Mouse (Mus musculus): ENCODE data around the gene Chfr. TPM values are rescaled to one million over a fixed set of nuclear protein-coding genes. Genes with fewer than 3 reads are reported as not detected.

Gene Chfr
- total RNA-seq, 4 experiments from 2014 or later: 46.2 to 67.9 (median 48.7) TPM

Other genes with a start within 250 kb of the Chfr start
- 10 to 100 TPM; 36.1 to 51.0 (median 44.2) TPM for gene Gm15446, start 212.4 kb upstream of the Chfr start, total RNA-seq (2022)
- gene Zfp932, start 139.3 kb upstream of the Chfr start, total RNA-seq (2022): 10 to 100 TPM; 50.8 to 76.7 (median 63.9) TPM
- 10 to 100 TPM in 2 of 4 experiments, 1 to 10 TPM in 2; 4.8 to 15.5 (median 11.4) TPM for gene Gm17655, start 63.3 kb upstream of the Chfr start, total RNA-seq (2022)
- gene Gm35315, start 41.4 kb upstream of the Chfr start, total RNA-seq (2022): 1 to 10 TPM in 1 of 4 experiments, under 1 TPM in 3; 0.35 to 1.0 (median 0.68) TPM
- 1 to 10 TPM; 4.7 to 7.2 (median 5.7) TPM for gene Plcxd1, start 35.9 kb upstream of the Chfr start, total RNA-seq (2022)
- gene Gtpbp6, start 27.6 kb upstream of the Chfr start, total RNA-seq (2022): 10 to 100 TPM; 83.8 to 92.2 (median 89.3) TPM
- gene Zfp605, start 25.8 kb upstream of the Chfr start, total RNA-seq (2022): 10 to 100 TPM; 14.4 to 18.4 (median 16.9) TPM
- 10 to 100 TPM; 49.5 to 52.7 (median 50.6) TPM for gene Golga3, start 40.9 kb downstream of the Chfr start, total RNA-seq (2022)
- 10 to 100 TPM; 37.4 to 49.0 (median 41.3) TPM for gene Ankle2, start 95.2 kb downstream of the Chfr start, total RNA-seq (2022)
- gene Pgam5, start 134.1 kb downstream of the Chfr start, total RNA-seq (2022): 10 to 100 TPM; 52.1 to 57.2 (median 54.9) TPM
- gene Pxmp2, start 150.3 kb downstream of the Chfr start, total RNA-seq (2022): 1 to 10 TPM; 8.3 to 9.5 (median 8.8) TPM
- gene Pole, start 150.5 kb downstream of the Chfr start, total RNA-seq (2022): 1 to 10 TPM; 1.4 to 2.2 (median 2.1) TPM
- under 1 TPM in 3 of 4 experiments, not detected in 1; 0.21 to 0.39 (median 0.27) TPM for gene P2rx2, start 207.4 kb downstream of the Chfr start, total RNA-seq (2022)
- gene Lrcol1, start 208.9 kb downstream of the Chfr start, total RNA-seq (2022): not detected

All from layer of hippocampus, adult 8-10 months (tissue).